Mouse (Mus musculus): Measurements from ENCODE around the gene Gm5105. TPM values are rescaled to one million over a fixed set of nuclear protein-coding genes. Genes with fewer than 3 reads are reported as not detected.

Gene Gm5105
- polyA plus RNA-seq (2011; ENCODE audit: insufficient read length, low read depth, missing spikeins): not detected in 2 replicates

DNA sequence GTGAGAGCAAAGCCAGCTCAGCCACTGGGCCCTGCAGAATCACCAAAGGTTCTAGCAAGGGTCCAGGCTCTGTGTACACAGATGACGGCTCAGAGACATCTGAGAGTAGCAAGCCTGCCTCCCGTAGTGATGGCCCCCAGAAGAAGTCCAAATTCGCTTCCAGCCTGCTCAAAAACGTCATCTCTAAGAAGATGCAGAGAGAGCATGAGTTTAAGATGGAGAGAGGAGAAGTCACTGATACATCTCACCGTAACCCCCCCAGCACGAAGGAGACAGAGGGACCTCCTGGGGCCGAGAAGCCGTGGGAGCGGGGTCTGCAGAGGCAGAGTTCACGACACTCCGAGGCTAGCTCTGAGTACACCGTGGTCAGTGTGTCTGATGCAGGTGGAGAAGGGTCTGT is at the start of gene Gm5105:
Gene Gm5105, minus strand, starts transcription at position 101 of the 400 bp plus-strand sequence.
- Histone ChIP-seq H3K27ac (ENCODE audit: insufficient read depth, low read length) (no peak within 1 kb of the TSS), H3K4me1 (ENCODE audit: control insufficient read depth, insufficient read depth, low read length) (no peaks in the 10 kb centered on the region), H3K4me3 (ENCODE audit: insufficient read depth, low read length) (no peak within 1 kb of the TSS)
- TF ChIP-seq CTCF (IDR thresholded peaks at IDR 0.05; ENCODE audit: borderline replicate concordance, insufficient read depth, low read length) (no peak), POLR2A (IDR thresholded peaks at IDR 0.05; ENCODE audit: low read depth, low read length) (no peak)

DNA sequence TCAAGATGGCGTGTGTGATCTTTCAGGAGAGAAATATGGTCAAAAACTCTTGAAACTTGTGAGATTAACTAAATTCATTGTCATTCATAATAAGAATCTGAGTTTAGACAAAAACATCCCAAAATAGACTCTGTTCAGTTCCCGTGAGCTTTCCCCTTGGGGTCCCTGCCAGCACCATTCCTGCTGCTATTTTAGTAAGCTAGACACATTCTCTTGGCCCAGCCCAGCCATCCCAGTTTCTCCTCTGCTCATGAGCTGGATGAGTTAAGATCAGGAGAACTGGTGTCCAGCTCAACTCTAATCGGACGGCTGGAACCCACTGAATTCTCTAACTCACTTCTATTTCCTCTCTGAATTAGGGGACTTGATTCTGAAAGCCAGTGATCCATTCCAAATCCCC is 49.7 kb upstream of the Gm5105 start:
- H3K4me3 ChIP-seq (ENCODE audit: insufficient read depth, low read length): no peak overlapping the region
- TF ChIP-seq POLR2A (IDR thresholded peaks at IDR 0.05; ENCODE audit: low read depth, low read length) (no peak), CTCF (IDR thresholded peaks at IDR 0.05; ENCODE audit: borderline replicate concordance, insufficient read depth, low read length) (no peak)
- no peak overlapping the region for H3K27ac ChIP-seq (ENCODE audit: insufficient read depth, low read length)
- H3K4me1 ChIP-seq (ENCODE audit: control insufficient read depth, insufficient read depth, low read length): no peaks in the 10 kb centered on the region

DNA sequence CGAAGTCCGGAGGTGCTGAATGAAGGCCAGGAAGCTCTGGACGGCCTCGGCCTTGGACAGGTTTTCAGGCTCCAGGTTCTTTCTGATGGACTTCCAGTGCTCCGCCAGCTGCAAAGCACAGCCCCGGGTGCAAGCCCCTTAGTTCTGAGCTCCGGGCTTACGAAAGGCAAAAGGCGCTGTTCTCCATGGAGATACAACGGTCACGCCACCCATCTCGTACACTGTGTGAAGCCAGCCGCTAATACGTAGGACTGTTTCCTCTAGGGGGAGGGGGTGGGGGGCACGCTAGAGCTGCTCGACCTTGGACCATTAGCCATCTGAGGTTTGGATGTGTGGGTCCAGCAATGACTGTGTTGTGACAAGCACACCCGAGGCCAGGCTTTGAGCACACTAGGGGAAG is 46.9 kb upstream of the Gm5105 start:
- H3K4me3 ChIP-seq (ENCODE audit: insufficient read depth, low read length): no peak overlapping the region
- no peak overlapping the region for H3K27ac ChIP-seq (ENCODE audit: insufficient read depth, low read length)
- no peaks in the 10 kb centered on the region for H3K4me1 ChIP-seq (ENCODE audit: control insufficient read depth, insufficient read depth, low read length)
- TF ChIP-seq CTCF (IDR thresholded peaks at IDR 0.05; ENCODE audit: borderline replicate concordance, insufficient read depth, low read length): no peak
- no peak for TF ChIP-seq POLR2A (IDR thresholded peaks at IDR 0.05; ENCODE audit: low read depth, low read length)

DNA sequence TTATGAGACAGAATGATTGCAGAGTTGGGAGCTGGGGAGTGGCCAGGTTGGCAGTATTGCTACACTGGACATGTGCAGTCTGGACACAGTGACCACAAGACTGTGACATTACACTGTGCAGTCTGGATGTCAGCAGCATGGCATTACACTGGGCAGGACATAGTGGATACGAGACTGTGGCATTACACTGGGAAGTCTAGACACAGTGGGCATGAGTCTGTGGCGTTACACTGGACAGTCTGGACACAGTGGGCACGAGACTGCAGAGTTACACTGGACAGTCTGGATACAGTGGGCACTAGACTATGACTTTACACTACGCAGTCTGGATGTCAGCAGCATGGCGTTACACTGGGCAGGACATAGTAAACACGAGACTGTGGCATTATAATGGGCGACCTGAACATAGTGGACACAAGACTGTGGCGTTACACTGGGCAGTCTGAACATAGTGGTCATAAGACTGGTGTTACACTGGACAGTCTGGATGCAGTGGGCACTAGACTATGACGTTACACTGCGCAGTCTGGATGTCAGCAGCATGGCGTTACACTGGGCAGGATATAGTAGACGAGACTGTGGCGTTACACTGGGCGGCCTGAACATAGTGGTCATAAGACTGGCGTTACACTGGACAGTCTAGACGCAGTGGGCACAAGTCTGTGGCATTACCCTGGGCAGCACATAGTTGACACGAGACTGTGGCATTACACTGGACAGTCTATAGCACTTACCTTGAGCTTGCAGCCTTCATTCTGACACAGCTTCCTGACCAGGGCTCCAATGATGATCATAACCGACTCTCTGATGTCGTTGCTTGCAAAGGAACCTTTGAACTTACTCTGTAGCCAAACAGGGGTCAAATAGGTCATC is 44.0 kb upstream of the Gm5105 start:
- H3K27ac ChIP-seq (ENCODE audit: insufficient read depth, low read length): no peak overlapping the region
- TF ChIP-seq CTCF (IDR thresholded peaks at IDR 0.05; ENCODE audit: borderline replicate concordance, insufficient read depth, low read length) (no peak), POLR2A (IDR thresholded peaks at IDR 0.05; ENCODE audit: low read depth, low read length) (no peak)

DNA sequence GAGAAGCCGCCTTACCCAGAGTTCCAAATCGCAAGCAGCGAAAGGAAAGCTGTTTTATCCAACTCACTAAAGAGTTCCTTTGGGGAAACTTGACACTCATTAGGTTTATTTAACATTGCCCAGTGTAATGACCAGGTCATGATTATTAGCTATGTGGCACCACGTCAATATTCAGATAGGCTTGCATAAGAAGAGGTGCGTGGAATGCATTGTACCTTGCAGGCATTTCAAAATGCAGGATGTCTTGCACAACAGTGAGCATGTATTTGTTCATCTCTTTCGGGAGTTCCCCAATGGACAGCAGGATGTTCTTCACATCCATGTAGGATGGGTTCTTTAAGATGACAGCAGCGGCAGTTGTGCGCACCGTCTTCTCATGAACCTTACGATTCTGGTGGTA is 39.7 kb upstream of the Gm5105 start:
- TF ChIP-seq CTCF (IDR thresholded peaks at IDR 0.05; ENCODE audit: borderline replicate concordance, insufficient read depth, low read length): no peak
- Histone ChIP-seq H3K4me1 (ENCODE audit: control insufficient read depth, insufficient read depth, low read length) (no peaks in the 10 kb centered on the region; the same call in 1 of the 2 replicates), H3K4me3 (ENCODE audit: insufficient read depth, low read length) (no peak overlapping the region)

More for the DNA sequence above, 44.0 kb upstream of the Gm5105 start:
- H3K4me3 ChIP-seq (ENCODE audit: insufficient read depth, low read length): no peak overlapping the region
- H3K4me1 ChIP-seq (ENCODE audit: control insufficient read depth, insufficient read depth, low read length): no peaks in the 10 kb centered on the region

DNA sequence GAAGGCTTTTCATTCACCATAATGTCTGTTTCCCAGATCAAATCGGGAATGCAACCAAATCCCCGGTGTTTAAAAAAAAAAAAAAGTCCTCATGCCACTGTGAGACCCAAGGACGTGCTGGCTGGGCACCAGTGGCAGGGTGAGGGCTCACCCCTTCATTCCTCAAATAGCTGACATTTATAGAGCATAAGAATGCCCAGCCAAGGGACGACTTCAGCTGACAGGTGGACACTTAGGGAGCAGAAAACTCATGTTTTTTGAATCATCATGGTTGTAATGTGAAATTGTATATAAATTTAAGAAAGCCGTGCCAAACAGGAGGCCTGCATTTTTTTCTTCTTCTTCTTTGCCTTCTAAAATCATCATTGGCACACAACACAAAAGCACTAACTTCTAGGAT is 37.9 kb upstream of the Gm5105 start:
- no peak overlapping the region for H3K27ac ChIP-seq (ENCODE audit: insufficient read depth, low read length)
- no peaks in the 10 kb centered on the region; the same call in 1 of the 2 replicates for H3K4me1 ChIP-seq (ENCODE audit: control insufficient read depth, insufficient read depth, low read length)
- no peak overlapping the region for H3K4me3 ChIP-seq (ENCODE audit: insufficient read depth, low read length)
- TF ChIP-seq CTCF (IDR thresholded peaks at IDR 0.05; ENCODE audit: borderline replicate concordance, insufficient read depth, low read length) (no peak), POLR2A (IDR thresholded peaks at IDR 0.05; ENCODE audit: low read depth, low read length) (no peak)

More for the DNA sequence above, 39.7 kb upstream of the Gm5105 start:
- no peak overlapping the region for H3K27ac ChIP-seq (ENCODE audit: insufficient read depth, low read length)

DNA sequence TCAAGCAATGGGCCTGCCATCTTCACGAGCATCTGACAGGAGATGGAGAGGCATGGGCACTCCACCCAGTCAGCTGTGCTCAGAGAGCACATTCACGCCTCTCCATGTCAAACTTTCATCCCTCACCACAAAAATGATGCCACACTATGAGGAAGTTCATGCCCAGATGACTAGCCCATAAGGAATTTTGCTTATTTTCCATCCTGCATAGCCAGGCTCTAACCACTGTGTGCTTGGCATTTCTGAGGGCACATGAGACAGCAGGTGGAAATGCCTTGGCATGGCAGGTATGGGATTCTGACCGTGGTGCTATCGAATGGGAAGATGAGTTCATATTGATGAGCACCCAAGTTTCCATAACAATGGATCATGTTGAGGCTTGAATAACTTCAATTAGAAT is 36.5 kb upstream of the Gm5105 start:
- Histone ChIP-seq H3K4me3 (ENCODE audit: insufficient read depth, low read length) (no peak overlapping the region), H3K4me1 (ENCODE audit: control insufficient read depth, insufficient read depth, low read length) (no peaks in the 10 kb centered on the region; the same call in 1 of the 2 replicates), H3K27ac (ENCODE audit: insufficient read depth, low read length) (no peak overlapping the region)
- TF ChIP-seq CTCF (IDR thresholded peaks at IDR 0.05; ENCODE audit: borderline replicate concordance, insufficient read depth, low read length) (no peak), POLR2A (IDR thresholded peaks at IDR 0.05; ENCODE audit: low read depth, low read length) (no peak)

DNA sequence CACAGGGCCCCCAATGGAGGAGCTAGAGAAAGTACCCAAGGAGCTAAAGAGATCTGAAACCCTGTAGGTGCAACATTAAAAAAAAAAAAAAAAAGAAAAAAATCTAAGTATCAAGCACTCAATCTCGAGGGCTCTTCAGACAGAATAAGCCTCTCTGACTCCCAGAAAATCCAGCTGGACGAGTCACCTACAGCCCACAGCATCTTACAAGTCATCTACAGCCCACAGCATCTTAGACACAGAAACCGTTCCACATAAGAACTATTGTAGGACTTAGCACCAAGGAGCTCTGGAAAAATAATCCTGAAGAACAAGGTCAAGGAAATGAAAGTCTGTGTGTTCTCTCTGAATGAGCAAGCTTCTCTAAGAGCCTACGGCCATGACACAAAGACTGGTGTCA is 34.7 kb upstream of the Gm5105 start:
- no peaks in the 10 kb centered on the region; the same call in 1 of the 2 replicates for H3K4me1 ChIP-seq (ENCODE audit: control insufficient read depth, insufficient read depth, low read length)

DNA sequence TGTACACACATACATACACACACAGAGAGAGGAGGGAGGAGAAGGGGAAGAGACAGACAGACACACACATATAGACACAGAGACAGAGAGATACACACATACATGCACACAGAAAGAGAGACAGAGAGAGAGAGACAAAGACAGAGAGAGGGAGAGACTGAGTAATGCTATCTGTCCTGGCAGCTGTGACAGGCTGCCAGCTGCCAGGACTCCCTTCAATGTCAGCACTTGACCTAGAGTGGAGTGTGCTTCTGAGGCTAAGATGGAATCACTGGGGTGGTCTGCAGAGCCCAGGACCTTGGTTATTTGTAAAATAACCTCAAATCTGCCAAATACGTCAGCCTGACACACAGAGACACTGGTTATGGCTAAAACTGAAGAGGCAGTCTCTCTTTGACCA is 30.5 kb upstream of the Gm5105 start:
- TF ChIP-seq POLR2A (IDR thresholded peaks at IDR 0.05; ENCODE audit: low read depth, low read length): no peak
- H3K4me1 ChIP-seq (ENCODE audit: control insufficient read depth, insufficient read depth, low read length): peaks cover 2% of the 10 kb centered on the region; the same call in 1 of the 2 replicates
- H3K4me3 ChIP-seq (ENCODE audit: insufficient read depth, low read length): no peak overlapping the region
- H3K27ac ChIP-seq (ENCODE audit: insufficient read depth, low read length): no peak overlapping the region

More for the DNA sequence above, 34.7 kb upstream of the Gm5105 start:
- H3K4me3 ChIP-seq (ENCODE audit: insufficient read depth, low read length): no peak overlapping the region
- no peak overlapping the region for H3K27ac ChIP-seq (ENCODE audit: insufficient read depth, low read length)
- TF ChIP-seq CTCF (IDR thresholded peaks at IDR 0.05; ENCODE audit: borderline replicate concordance, insufficient read depth, low read length) (no peak), POLR2A (IDR thresholded peaks at IDR 0.05; ENCODE audit: low read depth, low read length) (no peak)

DNA sequence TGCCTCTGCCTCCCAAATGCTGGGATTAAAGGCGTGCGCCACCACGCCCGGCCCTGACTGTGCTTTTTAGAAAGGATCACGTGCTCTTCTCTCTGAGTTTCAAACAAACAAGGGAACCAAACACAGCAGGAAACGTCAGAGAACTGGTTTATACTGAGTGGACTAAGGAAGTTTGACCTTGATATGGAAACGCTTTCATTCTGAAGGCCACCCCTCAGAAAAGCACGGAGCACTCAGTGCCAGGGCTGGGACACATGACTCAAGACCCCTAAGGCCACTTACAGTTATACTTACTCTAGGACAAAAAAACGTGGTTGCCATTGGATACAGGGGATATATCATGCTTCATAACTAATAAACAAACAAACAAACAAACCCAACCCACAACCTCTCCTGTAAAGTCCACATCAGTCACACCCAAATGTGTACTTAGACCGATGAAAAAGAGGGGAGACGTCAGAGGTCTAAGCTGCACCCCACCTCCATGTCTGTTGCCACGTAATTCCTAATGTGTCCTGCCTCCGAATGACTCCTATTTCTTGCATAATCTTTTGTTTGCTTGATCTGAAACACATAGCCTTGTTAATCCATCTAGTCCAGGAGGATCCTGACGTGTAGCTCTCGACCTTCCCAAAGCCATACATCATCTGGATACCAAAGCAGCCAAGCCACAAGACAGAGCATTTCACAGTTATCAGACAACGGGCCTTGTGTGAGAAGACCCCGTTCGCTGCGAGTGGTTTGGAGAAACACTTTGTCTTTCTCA is 29.3 kb upstream of the Gm5105 start:
- Histone ChIP-seq H3K4me3 (ENCODE audit: insufficient read depth, low read length) (no peak overlapping the region), H3K27ac (ENCODE audit: insufficient read depth, low read length) (no peak overlapping the region), H3K4me1 (ENCODE audit: control insufficient read depth, insufficient read depth, low read length) (peaks cover 2% of the 10 kb centered on the region; the same call in 1 of the 2 replicates)
- TF ChIP-seq POLR2A (IDR thresholded peaks at IDR 0.05; ENCODE audit: low read depth, low read length): no peak
- TF ChIP-seq CTCF (IDR thresholded peaks at IDR 0.05; ENCODE audit: borderline replicate concordance, insufficient read depth, low read length): no peak
